Mouse (Mus musculus) intestine, postnatal 0 days (tissue): Measurements from ENCODE around the gene Narfl. TPM values are rescaled to one million over a fixed set of nuclear protein-coding genes. Genes with fewer than 3 reads are reported as not detected.

Experiments
- ATAC-seq: fragments of 200-750 bp; cut with Nextera tagmentation; 2 replicates; pipeline ENCODE4 v1.8.0; 2017; ENCODE audit warnings: mild to moderate bottlenecking, moderate TSS enrichment, moderate library complexity
- H3K27ac ChIP-seq: fragments of 300-500 bp; sonication (generic); 2 replicates; pipeline ENCODE4 v1.5.1; 2014; ENCODE audit warnings: mild to moderate bottlenecking, low read depth, low read length, moderate library complexity
- H3K27me3 ChIP-seq: fragments of 300-500 bp; sonication (generic); replicated peaks from 2 replicates; pipeline ENCODE4 v1.6.1; 2014; ENCODE audit warnings: low read length, mixed read lengths; ENCODE audit not compliant: control insufficient read depth, insufficient read depth
- H3K36me3 ChIP-seq: fragments of 300-500 bp; sonication (generic); 2 replicates; pipeline ENCODE4 v1.6.1; 2014; ENCODE audit warnings: mild to moderate bottlenecking, moderate library complexity; ENCODE audit not compliant: control insufficient read depth, insufficient read depth
- H3K4me1 ChIP-seq: fragments of 300-500 bp; sonication (generic); replicated peaks from 2 replicates; pipeline ENCODE4 v1.6.1; 2014; ENCODE audit warnings: antibody characterized with exemption, low read length, mixed read lengths; ENCODE audit not compliant: control insufficient read depth, insufficient read depth
- H3K4me2 ChIP-seq: fragments of 300-500 bp; sonication (generic); replicated peaks from 2 replicates; pipeline ENCODE4 v1.6.1; 2014; ENCODE audit warnings: low read depth, mild to moderate bottlenecking, moderate library complexity
- H3K4me3 ChIP-seq: fragments of 300-500 bp; sonication (generic); 2 replicates; pipeline ENCODE4 v1.5.1; 2014; ENCODE audit warnings: low read depth, low read length
- H3K9ac ChIP-seq: fragments of 300-500 bp; sonication (generic); 2 replicates; pipeline ENCODE4 v1.6.1; 2014; ENCODE audit warnings: mild to moderate bottlenecking, low read depth, low read length
- H3K9me3 ChIP-seq: fragments of 300-500 bp; sonication (generic); 2 replicates; pipeline ENCODE4 v1.6.1; 2016; ENCODE audit warnings: mixed run types; ENCODE audit not compliant: control insufficient read depth
- CTCF ChIP-seq: sonication (generic); IDR thresholded peaks from 2 replicates; pipeline ENCODE4 v1.5.1; 2016; ENCODE audit warnings: low read depth, mild to moderate bottlenecking, control low read depth, antibody characterized with exemption, moderate library complexity
- WGBS: fragments of 180-500 bp; shearing (Covaris S2); extraction: QIAGEN DNeasy Blood & Tissue Kit; methylation state at CpG from one replicate; pipeline ENCODE4 v1.1.7; 2014; 5-methylcytosine and 5-hydroxymethylcytosine counted together
- polyA plus RNA-seq: library from polyadenylated mRNA; unstranded; fragments of >200 nt; fragmentation: Nextera tagmentation; extraction: Ambion mirVana; gene quantifications from 2 replicates; pipeline ENCODE4 v1.2.1, GENCODE M21; 2015

Gene Narfl
- polyA plus RNA-seq, 1 experiment from 2014 or later, result 21.7 TPM

- 64% methylated on average over 17 of the region's 17 CpGs for WGBS
- Histone ChIP-seq H3K36me3 (peaks cover 15% of the 10 kb centered on the region), H3K4me2 (peak overlapping the region; percentile 94), H3K4me3 (peak overlapping the region; percentile 62), H3K4me1 (peaks cover 10% of the 10 kb centered on the region), H3K27me3 (peaks cover 9% of the 10 kb centered on the region), H3K9ac (peak overlapping the region; percentile 68), H3K27ac (no peak overlapping the region), H3K9me3 (no peaks in the 10 kb centered on the region)
- TF ChIP-seq CTCF, result no peak
- no peak for ATAC-seq
Measured at GRCm38 (mm10) chr17:25824362-25825142, 51.0 kb downstream of the Narfl start.

- Histone ChIP-seq H3K36me3 (peaks cover 18% of the 10 kb centered on the region), H3K4me1 (peaks cover 10% of the 10 kb centered on the region), H3K27ac (no peak overlapping the region), H3K9me3 (no peaks in the 10 kb centered on the region), H3K9ac (no peak overlapping the region), H3K4me3 (no peak overlapping the region), H3K27me3 (peaks cover 2% of the 10 kb centered on the region), H3K4me2 (0 out of 2 replicates have a peak overlapping the region, but pooled peaks have one; percentile 94)
- ATAC-seq, result no peak
- WGBS, result 91% methylated on average over 6 of the region's 6 CpGs
- TF ChIP-seq CTCF, result no peak
Measured at GRCm38 (mm10) chr17:25825311-25825710, 51.7 kb downstream of the Narfl start.

GRCm38 (mm10) chr17:25825984-25826570 lies 52.5 kb downstream of the Narfl start:
- Histone ChIP-seq H3K9me3 (no peaks in the 10 kb centered on the region), H3K4me2 (no peak overlapping the region), H3K9ac (no peak overlapping the region), H3K27me3 (no peaks in the 10 kb centered on the region), H3K27ac (no peak overlapping the region), H3K4me3 (no peak overlapping the region), H3K4me1 (peaks cover 11% of the 10 kb centered on the region), H3K36me3 (peaks cover 26% of the 10 kb centered on the region)
- no peak for TF ChIP-seq CTCF
- no peak for ATAC-seq
- 96% methylated on average over 27 of the region's 27 CpGs for WGBS

DNA sequence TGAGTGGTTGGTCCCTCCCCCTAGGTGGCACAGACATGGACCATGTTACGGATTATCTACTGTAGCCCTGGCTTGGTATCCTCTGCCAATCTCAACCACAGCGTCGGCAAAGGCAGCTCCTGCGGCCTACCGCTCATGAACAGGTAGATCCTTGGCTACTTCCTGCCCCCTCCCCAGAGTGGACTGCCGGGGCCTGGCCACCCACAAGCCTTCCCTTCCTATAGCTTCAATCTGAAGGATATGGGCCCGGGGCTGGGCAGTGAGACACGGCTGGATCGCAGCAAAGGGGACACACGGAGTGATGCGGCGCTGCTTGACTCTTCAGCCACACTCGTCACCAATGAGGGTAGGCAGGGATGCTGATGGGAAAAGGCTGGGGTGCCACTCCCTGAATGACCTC lies 53.4 kb downstream of the Narfl start:
- no peak for ATAC-seq
- Histone ChIP-seq H3K9ac (no peak overlapping the region), H3K9me3 (no peaks in the 10 kb centered on the region), H3K4me1 (peaks cover 19% of the 10 kb centered on the region), H3K36me3 (peaks cover 32% of the 10 kb centered on the region), H3K27ac (no peak overlapping the region), H3K4me3 (no peak overlapping the region), H3K27me3 (no peaks in the 10 kb centered on the region), H3K4me2 (no peak overlapping the region)
- WGBS, result 96% methylated on average over 13 of the region's 13 CpGs
- TF ChIP-seq CTCF, result no peak

- 93% methylated on average over 22 of the region's 22 CpGs for WGBS
- Histone ChIP-seq H3K9ac (no peak overlapping the region), H3K4me3 (no peak overlapping the region), H3K4me1 (peaks cover 19% of the 10 kb centered on the region), H3K27me3 (no peaks in the 10 kb centered on the region), H3K9me3 (no peaks in the 10 kb centered on the region), H3K27ac (no peak overlapping the region), H3K36me3 (peaks cover 32% of the 10 kb centered on the region), H3K4me2 (no peak overlapping the region)
- ATAC-seq, result no peak
- TF ChIP-seq CTCF, result no peak
Measured at GRCm38 (mm10) chr17:25827546-25828222, 54.1 kb downstream of the Narfl start.

DNA sequence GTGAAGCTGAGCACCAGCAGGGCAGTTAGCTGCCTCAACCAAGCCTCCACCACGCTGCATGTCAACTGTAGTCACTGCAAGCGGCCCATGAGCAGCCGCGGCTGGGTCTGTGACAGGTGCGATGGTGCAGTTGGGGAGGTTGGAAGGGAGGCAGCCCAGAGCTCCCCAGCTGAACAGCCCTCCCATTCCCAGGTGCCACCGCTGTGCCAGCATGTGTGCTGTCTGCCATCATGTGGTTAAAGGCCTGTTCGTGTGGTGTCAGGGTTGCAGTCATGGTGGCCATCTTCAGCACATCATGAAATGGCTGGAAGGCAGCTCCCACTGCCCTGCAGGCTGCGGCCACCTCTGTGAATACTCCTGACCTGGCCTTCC lies 54.6 kb downstream of the Narfl start:
- no peaks in the 10 kb centered on the region for H3K27me3 ChIP-seq
- H3K9ac ChIP-seq, result no peak overlapping the region
- no peaks in the 10 kb centered on the region for H3K9me3 ChIP-seq
- no peak for TF ChIP-seq CTCF
- peaks cover 32% of the 10 kb centered on the region for H3K36me3 ChIP-seq
- H3K4me2 ChIP-seq, result peak overlapping the region; percentile 86
- H3K27ac ChIP-seq, result no peak overlapping the region
- ATAC-seq, result no peak
- peaks cover 19% of the 10 kb centered on the region for H3K4me1 ChIP-seq
- no peak overlapping the region; the same call in 1 of the 2 replicates for H3K4me3 ChIP-seq
- 82% methylated on average over 8 of the region's 8 CpGs for WGBS
